Mouse (Mus musculus) bone marrow macrophage, adult 2 months (primary cell): ENCODE data around the gene Aldh3a1. TPM values are rescaled to one million over a fixed set of nuclear protein-coding genes. Genes with fewer than 3 reads are reported as not detected.

Experiments used
- H3K27ac ChIP-seq: 2 replicates; pipeline ENCODE4 v1.5.1; 2012; ENCODE audit warnings: low read depth, low read length; ENCODE audit not compliant: insufficient read depth
- H3K4me1 ChIP-seq: 2 replicates; pipeline ENCODE4 v1.6.1; 2012; ENCODE audit warnings: low read length; ENCODE audit not compliant: control insufficient read depth, insufficient read depth
- H3K4me3 ChIP-seq: 2 replicates; pipeline ENCODE4 v1.5.1; 2012; ENCODE audit warnings: mild to moderate bottlenecking, low read length, moderate library complexity; ENCODE audit not compliant: insufficient read depth
- CTCF ChIP-seq: IDR thresholded peaks from 2 replicates; pipeline ENCODE4 v1.5.1; 2012; ENCODE audit warnings: low read depth, mild to moderate bottlenecking, low read length, moderate library complexity
- POLR2A ChIP-seq: IDR thresholded peaks from 2 replicates; pipeline ENCODE4 v1.6.1; 2012; ENCODE audit warnings: mild to moderate bottlenecking, low read depth, low read length, borderline replicate concordance
- polyA plus RNA-seq: library from polyadenylated mRNA; stranded (reverse); fragments of >200 nt; gene quantifications from 2 replicates; pipeline ENCODE4 v1.2.4, GENCODE M21; 2012; ENCODE audit not compliant: missing spikeins, insufficient read depth, insufficient read length

Aldh3a1 gene
- polyA plus RNA-seq, 1 experiment, result not detected

DNA sequence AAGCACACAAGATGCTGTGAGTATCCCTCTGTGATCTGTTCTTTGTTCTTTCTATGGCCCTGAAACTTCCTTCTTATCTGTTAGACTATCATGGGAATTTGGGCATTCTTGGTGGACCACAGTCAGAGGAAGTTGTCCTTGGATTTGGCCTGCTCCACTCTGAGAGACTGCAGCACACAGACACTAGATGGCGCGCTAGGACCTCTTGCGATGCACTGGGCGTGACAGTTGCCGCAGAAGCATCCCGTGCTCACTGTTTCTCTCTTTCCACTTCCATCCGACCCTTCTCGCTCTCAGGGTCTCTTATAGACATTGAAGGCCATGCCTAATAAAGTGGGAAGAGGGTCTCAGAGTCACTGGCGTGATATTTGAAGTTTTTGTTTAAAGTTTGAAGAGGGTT is 13.9 kb upstream of the Aldh3a1 start:
- H3K27ac ChIP-seq, result no peak overlapping the region
- no peak overlapping the region for H3K4me3 ChIP-seq
- no peaks in the 10 kb centered on the region for H3K4me1 ChIP-seq
- TF ChIP-seq POLR2A (no peak), CTCF (peak; percentile 73)

DNA sequence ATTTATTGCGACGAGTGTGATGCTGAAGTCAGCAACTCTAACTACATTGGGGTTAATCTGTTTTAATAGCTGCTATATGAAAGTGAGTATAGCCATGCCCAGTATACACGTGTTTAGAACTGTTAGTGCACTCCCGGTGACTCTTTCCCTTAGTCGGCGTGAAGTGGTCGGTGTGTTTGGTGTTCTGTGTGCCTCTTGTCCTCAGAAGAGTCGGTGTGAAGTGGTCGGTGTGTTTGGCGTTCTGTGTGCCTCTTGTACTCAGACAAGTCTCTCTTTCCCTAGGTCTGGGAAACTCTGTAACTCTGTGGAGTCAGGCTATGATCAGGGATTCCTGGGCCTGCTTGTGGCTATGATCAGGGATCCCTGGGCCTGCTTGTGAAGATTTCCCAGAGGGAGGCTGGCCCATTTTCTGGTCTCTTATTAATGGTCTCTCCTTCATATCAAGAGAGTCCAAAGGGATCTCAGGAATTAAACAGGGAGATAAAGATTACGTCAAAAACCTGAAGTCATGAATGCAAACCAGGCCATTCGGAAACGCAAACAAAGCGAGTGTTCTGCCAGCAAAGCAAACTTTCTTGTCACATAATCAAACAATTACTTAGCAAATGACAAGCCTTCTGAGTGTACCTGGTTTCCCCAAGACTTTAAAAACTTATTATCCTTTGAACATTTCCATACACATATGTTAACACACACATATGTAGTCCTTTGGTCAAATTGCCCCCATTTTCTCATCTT is 10.6 kb upstream of the Aldh3a1 start:
- no peak overlapping the region for H3K27ac ChIP-seq
- TF ChIP-seq POLR2A (no peak), CTCF (no peak)
- no peaks in the 10 kb centered on the region for H3K4me1 ChIP-seq
- H3K4me3 ChIP-seq, result no peak overlapping the region

DNA sequence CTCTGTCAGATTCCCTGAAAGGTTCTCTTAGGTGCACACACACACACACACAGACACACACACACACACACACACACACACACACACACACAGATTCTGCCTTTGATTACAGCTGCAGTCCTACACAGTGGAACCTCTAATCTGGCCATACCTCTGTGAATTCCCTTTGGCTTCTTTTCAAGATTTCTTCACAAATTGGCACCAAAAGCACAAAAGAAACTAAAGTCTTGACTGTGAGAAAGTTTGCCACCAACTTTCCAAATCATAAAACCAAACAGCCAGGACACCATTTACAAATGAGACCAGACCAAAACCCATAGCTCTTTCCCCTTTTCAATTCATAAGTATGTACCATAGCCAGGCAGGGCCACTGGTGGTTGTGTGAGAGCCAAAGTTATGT is 9.4 kb upstream of the Aldh3a1 start:
- no peaks in the 10 kb centered on the region for H3K4me1 ChIP-seq
- TF ChIP-seq POLR2A, result no peak
- TF ChIP-seq CTCF, result no peak
- no peak overlapping the region for H3K4me3 ChIP-seq
- no peak overlapping the region for H3K27ac ChIP-seq

DNA sequence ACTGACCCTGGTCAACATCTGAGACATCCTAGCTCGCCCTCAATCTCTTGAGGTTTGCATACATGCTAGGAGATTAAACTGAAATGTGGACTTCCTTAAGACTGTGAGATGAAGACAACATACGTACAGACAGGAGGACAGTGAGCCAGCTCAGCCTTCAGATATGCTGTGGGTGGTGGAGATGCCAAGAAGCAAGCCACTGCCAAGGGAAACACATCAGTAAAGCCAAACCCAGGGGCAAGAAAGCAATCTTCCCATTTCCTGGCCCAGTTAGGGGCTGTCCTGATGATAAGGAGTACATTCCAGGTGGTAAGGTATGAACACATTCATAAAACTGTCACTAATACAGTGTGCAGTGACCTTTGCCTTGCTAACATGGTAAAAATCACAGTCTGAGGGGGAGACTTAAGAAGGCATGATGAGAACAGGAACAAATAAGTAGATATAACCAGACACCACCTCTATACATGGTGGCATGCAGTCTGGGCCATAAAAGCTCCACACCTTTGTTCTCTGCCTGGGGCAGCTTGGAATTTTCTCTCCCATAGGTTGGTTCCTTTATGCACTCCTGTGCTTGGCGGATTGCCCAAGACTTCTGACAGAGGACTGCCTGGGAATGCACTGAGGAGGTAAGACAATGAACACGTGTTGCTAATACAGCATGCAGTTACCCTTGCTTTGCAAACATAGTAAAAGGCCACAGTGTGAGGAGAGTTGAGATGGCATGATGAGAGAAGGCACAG is 7.5 kb upstream of the Aldh3a1 start:
- TF ChIP-seq CTCF, result no peak
- no peak for TF ChIP-seq POLR2A

DNA sequence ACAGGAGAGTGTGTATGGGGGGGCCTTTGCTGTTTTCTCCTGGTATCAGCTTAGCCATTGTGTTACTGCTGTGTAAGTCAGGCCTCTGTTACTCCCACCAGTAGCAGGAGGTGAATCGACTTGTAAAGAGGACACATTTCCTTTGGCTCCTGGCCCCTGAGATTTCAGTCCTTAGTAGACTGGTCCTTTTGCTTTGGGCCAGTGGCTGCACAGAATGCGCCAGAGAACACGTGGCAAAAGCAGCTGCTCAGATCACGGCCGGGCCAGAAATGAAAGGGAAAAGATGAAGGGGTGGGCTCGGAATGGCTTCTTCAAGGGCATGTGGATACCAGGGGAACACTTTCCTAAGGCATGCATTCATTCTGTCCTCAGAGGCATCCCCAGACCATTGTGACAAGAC is 5.2 kb upstream of the Aldh3a1 start:
- no peaks in the 10 kb centered on the region for H3K4me1 ChIP-seq
- H3K27ac ChIP-seq, result no peak overlapping the region
- TF ChIP-seq POLR2A (no peak), CTCF (no peak)
- H3K4me3 ChIP-seq, result no peak overlapping the region

More for the DNA sequence above, 7.5 kb upstream of the Aldh3a1 start:
- Histone ChIP-seq H3K4me3 (no peak overlapping the region), H3K27ac (no peak overlapping the region), H3K4me1 (no peaks in the 10 kb centered on the region)

DNA sequence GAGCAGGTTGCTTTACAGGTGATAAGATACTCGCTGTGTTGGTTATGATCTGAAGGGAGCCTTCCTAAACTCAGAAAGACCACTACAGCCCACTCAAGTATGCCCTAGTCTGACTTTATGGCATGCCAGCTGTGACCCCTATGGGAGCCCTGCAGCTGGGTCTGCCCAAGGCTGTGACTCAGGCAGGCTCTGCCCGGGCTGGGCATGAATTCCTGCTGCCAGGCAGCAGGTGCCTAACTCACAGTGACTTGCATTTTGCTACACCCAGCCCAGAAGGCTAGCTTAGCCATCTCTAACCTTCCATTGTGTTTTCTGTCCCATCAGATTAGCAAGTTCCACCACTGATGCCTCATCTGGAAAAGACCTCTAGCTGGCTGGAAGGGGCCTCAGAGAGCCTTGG is 4.5 kb upstream of the Aldh3a1 start:
- TF ChIP-seq POLR2A (no peak), CTCF (no peak)
- Histone ChIP-seq H3K4me1 (no peaks in the 10 kb centered on the region), H3K27ac (no peak overlapping the region), H3K4me3 (no peak overlapping the region)

DNA sequence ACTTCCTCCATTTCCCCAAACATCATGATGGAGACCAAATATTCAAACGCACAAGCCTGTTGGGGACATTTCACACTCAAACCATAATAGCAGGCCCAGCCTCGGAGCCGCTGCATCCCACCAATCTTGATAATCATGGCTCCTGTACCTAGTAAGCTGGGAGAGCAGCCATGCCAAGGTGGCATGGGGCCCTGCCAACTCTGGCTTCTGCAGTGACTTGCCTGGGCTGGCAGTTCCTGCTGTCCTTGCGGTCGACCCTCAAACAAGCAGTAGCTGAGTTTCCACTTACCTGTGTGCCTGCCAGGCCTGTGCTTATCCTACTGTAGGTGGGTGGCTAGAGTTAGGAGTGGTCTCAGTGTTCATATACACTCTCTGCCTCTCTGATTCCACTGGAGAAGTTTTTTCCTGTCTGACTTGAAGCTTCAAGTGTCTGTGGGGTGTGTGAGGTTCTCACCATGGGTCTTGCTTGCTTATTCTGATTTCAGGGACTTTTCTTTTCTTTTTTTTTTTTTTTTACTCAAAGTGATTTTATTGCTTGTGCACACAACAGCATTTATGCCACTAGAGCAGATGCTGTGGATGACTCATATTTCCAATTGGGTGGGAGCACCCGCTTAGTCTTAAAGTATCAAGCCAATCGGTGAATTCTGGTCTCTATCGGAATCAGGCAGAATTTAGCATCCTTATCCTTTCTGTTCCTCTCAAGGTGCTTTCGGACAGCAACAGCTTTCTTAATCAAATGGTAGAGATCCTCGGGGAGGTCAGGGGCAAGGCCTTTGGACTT is 2.0 kb upstream of the Aldh3a1 start:
- no peak overlapping the region for H3K27ac ChIP-seq
- no peak overlapping the region for H3K4me3 ChIP-seq
- no peaks in the 10 kb centered on the region for H3K4me1 ChIP-seq
- TF ChIP-seq POLR2A, result no peak
- no peak for TF ChIP-seq CTCF

DNA sequence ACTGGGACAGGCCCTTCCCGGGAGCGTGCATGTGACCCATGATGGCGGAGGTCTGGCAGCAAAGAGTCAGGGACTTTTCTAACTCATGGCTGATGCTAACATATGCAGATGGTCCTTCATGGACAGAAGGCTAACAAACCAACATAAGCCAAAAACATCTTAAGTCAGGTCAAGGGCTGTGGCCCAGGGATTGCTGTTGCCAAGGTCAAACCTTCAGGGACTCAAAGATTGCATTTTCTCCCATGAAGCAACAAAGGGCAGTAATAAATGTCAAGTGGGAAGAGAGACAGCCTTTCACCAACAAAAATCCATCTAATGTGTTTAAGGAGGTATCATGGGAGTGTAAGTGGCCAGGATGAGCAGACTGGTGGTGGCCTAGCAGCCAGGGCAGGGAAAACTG is 1.2 kb upstream of the Aldh3a1 start:
- TF ChIP-seq POLR2A (no peak), CTCF (no peak)

DNA sequence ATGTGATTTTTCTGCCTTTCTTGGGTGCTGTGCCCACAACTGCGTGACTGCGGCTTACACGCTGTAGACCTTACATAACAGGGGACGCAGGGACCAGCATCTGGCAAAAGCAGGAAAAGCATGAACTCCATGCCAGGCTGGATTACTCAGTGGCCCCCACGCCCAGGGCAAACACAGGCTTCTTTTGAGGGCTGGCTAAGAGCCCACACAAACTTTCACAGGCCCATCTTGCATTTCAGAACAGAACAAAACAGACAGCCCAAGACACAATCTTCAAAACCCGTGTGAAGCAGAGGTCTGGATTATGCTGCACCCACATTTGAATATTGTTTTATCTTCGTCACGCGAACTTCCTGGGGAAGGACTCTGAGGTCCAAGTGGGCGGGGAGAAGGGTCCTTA is 979 bp downstream of the Aldh3a1 start:
- Histone ChIP-seq H3K4me1 (no peaks in the 10 kb centered on the region), H3K4me3 (no peak overlapping the region), H3K27ac (no peak overlapping the region)
- TF ChIP-seq POLR2A (no peak), CTCF (no peak)

More for the DNA sequence above, 1.2 kb upstream of the Aldh3a1 start:
- Histone ChIP-seq H3K27ac (no peak overlapping the region), H3K4me1 (no peaks in the 10 kb centered on the region), H3K4me3 (no peak overlapping the region)
